Mouse (Mus musculus) right cerebral cortex, postnatal 4 days (tissue): ENCODE measurements at regions not wholly inside any gene's neighbourhood (a gene's known extent, or its start where the extent isn't known, plus 50 kb on each side); places are given as distances from the start of the nearest gene placed in this dataset.

Experiments
- DNase-seq: peaks from one replicate; pipeline ENCODE4 v3.0.0-alpha.2; 2022

DNA sequence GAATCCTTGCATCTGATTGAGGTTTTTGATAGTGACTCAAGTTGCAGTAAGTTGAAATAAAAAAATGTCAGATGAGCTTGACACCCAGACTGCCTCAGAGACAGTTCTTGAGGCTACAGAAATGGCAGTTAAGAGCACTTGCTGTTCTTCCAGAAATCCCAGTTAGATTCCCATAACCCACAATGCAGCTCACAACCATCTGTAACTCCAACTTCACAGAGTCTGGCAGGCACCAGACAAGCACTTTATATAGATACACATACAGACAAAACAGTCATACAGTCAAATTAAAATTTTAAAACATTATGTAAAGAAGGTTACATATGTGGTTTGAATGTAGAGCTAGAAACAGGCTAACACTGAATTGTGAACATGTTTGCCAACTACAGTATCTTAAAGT, 786.2 kb downstream of the Slc16a7 start:
- DNase-seq: no peak

DNA sequence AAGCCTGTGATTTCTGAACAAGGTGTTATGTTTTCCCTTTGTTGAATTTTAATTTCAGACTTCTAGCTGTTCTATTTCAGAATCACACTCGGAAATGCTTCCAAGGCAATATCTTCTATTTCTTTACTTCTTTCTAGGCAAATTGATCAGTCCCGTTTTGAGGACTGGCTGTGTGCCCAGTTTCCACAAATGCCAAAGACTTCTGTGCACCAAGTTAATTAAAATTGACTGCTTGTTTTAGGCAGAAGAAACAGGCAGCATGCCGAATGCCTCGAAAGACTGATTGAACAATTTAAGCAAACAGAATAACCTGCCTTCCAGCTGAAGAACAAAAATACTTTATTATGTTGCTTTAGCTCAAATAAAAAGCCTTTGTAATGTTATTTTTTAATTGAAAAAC, 818.5 kb downstream of the Slc16a7 start:
- peak; percentile 71 for DNase-seq

DNA sequence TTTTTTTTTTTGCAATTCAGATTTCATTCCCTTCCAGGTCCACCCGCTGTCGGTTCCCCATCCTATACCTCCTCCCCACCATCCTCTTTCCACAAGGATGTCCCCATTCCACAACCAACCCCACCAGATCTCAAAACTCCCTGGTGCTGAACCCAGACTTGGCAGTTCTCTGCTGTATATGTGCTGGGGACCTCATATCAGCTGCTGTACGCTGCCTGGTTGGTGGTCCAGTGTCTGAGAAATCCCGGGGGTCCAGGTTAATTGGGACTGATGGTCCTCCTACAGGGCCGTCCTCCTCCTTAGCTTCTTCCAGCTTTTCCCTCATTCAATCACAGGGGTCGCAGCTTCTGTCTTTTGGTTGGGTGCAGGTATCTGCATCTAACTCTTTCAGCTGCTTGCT, 825.6 kb downstream of the Slc16a7 start:
- no peak for DNase-seq

DNA sequence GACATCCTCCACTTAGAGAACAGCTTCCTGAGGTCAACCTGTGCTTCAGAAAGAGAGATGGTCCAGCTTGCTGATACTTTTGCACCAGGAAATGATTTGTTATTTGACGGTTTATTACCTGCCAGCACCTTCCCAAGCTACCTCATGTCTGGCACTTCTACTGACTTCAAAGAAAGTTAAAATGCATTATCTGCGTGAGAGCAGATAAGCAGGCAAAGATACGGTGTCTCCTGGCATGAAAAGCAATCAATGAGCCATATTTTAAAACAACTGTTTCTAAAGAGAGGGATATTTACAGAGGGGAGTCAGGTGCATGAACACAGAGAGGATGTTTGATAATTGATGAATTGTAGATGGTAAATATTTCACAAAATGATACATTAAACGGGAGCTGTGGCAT, 861.1 kb downstream of the Slc16a7 start:
- DNase-seq: no peak
